Mouse (Mus musculus) WW6 (cell line): ENCODE measurements at regions not wholly inside any gene's neighbourhood (a gene's known extent, or its start where the extent isn't known, plus 50 kb on each side); places are given as distances from the start of the nearest gene placed in this dataset.
A peak's percentile ranks its signal among the peaks of the same experiment; 100 is the strongest.
"Not testable (repeated sequence)": the region's sequence is repeated elsewhere in the genome, so short reads cannot be mapped to it uniquely, and the experiment has no call there.

ENCODE experiments used
- DNase-seq: peaks from one replicate; pipeline ENCODE4 v3.0.0-alpha.2; 2013; ENCODE audit warnings: low read depth, low spot score

DNA sequence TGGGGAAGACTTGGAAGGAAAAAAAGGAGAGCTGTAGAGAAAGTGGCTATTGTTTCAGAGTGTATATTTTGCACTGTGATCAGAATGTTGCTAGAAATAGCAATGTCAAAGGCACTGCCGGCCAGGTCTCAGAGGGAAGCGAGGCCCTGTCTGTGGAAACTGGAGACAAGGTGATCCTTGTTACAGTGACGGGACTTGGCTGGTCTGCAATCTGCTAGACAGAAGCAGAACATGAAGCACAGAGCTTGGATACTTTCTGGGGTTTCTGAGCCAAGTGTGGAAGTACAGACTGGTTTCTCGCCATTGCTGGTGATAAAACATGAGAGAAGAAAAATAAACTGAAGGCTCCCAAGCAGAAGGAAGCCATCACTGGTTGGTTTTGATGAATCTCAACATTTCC is 198.3 kb upstream of the Slc7a14 start:
- DNase-seq: no peak

DNA sequence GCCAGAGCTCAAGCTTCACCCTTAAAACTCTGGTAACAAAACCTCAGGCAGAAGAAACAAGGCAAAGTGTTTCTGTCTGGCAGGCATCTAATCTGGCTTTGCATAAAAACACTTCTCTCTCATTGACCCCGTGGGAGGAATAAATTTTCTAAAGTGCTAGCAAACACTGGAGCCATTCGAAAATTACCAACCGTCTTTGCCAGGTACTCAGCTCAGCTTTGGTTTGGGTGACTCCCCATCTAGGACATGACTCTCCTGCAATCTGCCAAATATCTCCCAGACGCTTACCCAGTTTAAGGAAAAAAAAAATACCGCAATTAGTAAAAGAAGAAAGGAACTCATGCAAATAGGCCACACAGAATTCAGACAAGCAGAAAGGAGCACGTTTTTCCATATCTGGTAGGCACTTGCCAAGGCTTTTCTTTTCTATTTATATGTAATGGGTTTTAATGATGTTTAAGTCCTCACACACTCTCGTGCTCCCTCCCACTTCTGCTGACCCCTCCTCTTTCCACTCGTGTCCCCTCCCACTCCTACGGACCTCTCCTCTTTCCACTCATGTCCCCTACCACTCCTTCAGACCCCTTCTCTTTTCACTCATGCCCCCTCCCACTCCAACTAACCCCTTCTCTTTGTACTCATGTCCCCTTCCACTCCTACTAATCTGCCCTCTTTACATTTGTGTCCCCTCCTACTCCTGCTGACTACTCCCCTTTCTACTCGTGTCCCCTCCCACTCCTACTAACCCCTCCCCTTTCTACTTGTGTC is 189.2 kb upstream of the Slc7a14 start:
- DNase-seq: no peak

DNA sequence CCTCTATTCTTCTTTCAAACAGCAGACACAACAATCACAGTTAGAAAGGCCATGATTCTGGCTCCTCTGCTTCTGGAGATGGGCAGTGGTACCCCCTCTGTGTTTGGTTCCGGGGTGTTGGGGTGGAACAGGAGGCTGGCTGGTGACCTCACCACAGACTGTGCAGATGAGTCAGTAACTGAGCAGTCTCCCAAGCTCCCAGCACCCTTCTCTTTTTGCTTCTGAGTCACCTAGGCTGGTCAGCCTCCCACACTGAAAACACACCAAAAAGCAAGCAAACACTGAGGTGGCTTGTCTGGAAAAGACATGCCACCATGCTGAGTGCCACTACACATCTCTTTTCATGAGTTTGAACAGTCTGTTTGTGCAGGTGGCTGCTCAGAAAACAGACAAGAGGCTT is 185.1 kb upstream of the Slc7a14 start:
- no peak for DNase-seq

DNA sequence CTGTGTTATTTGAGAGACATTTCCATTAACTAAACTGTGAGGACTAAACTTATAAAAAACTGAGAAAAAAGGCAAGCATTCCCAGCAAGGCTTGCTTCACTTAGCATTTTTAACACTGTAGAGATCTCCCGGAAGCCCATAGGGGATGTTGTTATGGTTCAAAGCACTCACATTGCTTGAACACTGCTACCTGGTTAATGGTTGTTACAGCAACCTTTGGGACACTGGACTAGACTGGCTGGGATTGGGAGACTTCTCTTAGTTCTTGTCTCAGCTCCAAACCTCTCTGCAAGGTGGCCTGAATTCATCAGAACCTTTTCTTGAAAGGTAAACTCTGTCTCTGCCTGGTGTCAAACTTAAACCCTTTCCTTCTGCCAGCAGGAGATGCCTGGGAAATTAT is 184.5 kb upstream of the Slc7a14 start:
- no peak for DNase-seq

DNA sequence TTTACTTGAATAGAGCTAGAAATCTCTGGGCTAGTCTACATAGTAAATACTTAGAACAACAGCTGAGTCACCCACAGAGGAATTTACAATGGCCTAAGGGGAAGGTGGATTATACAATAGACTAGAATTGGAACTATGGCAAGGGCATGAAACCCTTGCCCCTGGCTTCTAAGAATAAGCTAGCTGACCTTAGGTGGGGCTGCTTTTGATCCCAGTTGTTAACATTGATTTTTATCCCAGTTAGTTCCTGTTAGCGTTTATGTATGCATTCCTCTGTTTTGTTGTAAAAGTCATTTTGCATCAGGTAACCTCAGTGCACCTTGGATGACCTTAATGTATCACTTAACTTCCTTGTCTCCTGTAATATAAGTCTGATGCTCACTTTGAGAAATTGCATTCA is 181.6 kb upstream of the Slc7a14 start:
- DNase-seq: not testable (repeated sequence)

DNA sequence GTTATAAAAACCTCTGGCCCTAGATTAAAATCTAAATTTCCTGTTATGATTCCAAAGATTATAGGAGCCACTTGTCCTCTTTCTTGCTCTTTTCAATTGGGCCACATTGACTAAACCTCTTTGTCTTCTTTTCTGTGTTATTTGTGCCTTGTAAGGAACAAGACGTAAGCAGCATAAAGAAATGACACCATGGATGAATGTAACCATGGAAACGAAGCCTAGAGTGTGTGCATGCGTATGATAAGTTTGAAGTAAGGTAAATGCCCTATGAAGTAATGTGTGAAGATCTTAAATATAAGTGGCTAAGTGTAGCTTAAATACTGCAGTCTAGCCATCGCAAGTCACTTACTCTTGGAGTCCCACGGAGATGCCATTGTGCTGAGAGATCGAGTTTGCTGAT is 177.4 kb upstream of the Slc7a14 start:
- no peak for DNase-seq

DNA sequence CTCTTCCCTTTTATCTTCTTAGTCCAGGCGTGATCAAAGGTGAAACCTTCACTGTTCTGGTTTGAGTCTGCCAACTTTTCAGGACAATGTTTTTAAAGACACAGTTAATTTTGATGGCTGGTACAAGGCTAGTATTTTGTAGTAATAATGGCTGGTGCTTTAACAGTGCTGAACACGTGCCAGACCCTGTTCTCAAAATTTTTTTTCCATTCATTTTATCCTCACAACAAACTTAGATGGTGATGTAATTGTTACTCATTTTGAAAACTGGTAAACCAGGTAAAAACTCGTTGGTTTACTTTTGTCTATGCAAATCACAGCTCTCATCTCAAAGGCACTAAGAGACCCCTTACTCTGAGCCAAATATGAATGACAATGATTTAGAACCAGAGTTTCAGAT is 171.8 kb upstream of the Slc7a14 start:
- DNase-seq: no peak

DNA sequence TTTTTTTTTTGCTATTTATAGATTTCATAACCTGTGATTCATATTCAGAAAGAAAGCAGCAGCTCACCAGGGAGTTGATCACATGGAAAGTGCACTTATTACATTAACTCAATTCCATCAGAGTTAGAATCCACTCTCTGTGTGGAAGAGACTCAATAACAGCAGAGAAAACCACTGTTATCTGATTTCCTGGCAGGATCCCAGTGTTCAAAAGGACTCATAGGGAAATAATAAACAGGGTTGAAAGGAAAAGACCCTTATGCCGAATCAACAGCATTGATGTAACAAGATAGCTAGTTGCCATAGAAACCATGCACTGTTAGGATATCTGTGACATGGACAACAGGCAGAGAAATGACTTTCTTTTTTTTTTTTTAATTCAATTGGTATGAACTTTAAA is 157.7 kb upstream of the Slc7a14 start:
- no peak for DNase-seq

DNA sequence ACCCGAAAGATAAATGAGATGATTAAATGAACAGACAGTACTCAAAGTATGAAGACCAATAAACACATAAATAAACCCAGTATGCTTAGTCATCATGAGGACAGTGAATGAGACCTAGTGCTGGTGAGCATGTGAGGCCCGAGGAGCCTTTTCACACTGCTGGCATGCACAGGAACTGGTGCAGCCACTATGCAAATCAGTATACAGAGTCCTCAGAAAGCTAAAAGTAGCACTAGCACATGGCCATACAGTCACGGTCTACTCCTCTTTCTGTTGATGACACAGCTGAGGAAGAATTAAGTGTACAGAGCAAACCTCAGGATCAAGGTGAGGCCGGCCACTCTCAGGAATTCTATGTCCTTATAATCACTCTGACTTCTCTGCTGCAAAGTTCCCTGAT is 154.1 kb upstream of the Slc7a14 start:
- DNase-seq: no peak

DNA sequence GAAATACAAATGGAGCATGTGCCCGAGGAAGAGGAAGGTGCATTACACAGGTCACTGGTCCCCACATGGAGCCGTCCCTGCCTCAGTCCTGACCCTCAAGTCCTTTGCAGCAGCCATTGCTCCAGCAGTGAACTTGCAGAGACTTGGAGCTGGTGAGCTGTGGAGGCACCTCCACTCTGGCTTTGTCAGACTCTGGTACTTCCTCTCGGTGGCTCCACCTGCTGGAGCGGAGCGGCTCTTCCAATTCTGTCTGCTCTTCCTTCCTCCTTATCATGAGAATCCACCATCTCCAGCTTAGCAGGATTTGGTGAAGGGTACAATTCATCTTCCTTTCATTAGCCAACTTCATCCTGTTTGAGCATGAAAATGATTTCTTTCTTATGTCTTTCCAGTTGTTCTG is 149.3 kb upstream of the Slc7a14 start:
- DNase-seq: peak; percentile 18

DNA sequence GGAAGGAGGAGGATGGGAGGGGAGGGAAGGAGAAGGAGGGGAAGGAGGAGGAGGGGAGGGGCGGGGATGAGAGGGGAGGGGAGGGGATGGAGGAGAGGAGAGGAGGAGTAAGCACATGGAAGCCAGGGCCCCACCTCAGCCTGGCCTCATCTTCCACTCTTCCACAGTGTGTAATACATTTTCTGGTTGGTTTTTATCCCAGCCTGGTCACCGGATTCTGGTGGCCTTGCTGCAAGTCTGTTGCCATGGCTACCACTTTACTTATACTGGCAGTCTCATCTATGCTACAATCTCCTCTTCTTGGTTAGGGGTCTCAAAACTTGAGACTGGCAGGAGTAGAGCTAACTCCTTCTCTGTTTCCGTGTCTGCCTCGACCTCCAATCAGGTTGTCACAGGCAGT is 147.8 kb upstream of the Slc7a14 start:
- no peak for DNase-seq

DNA sequence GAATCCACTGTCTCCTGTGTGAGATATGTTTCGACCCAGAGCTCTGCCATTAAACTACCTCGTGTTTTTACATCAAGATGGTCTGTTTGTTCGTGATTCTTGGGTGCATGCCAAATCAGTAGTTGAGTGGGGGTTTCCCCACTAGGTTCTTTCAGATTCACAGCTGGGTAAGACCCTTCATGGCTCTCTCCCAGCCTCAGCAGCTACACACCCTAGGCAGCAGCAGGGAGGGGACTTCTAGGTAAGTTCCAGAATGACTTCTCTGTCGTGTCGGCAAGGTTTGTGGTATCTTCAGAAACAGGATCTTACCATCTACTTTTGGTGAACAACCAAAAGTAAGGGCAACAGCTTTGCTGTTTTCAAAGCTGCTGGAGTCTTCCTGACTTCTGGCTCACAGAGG is 144.9 kb upstream of the Slc7a14 start:
- no peak for DNase-seq

DNA sequence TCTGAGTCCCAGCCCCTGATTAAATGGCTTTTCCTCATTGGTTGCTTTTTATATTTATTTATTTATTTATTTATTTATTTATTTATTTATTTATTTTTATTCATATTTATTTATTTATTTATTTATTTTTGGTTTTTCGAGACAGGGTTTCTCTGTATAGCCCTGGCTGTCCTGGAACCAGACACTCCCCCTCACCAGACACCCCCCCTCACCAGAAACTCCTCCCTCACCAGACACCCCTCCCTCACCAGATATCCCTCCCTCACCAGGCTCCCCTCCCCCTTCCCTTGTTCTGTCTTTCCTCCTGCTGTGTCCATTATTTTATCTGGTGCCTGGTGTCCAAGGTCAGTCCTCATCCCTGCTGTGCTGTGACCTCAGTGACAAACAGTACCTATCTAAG is 134.7 kb upstream of the Slc7a14 start:
- DNase-seq: no peak

DNA sequence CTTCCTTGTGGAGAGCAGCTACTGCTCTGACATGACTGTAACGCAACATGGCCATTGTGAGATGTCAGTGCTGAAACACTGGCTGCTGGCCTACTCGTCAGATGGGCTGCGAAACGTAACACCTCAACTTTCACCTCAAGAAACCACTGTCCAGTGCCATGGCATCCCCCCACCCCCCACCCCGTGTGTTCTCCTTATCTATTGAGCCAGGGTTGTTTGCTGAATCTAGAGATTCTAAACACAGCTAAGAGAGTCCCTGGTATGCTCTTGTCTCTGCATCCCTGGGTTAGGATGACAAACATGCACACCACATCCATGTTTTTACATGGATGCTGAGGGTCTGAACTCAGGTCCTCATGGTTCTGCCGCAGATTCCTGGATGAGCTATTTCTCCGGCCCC is 134.1 kb upstream of the Slc7a14 start:
- no peak for DNase-seq

DNA sequence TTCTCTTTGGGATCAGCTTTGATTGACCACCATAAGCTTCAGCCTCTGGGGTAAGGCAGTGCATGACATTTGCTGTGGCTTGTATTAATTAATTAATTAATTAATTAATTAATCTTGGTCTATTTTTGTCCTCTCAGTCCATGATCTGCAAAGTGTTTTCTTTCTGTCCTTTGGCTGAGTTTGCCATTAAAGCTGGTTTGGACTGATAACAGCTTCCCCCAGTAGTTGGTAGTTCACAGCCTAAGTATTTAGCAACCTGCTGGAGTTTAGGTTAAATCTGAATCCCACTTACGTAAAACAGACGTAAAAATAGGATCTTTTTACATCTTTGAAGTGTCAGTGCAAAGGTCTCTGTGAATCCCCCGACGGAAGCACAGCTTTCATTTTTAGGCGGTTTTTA is 133.7 kb upstream of the Slc7a14 start:
- DNase-seq: no peak

DNA sequence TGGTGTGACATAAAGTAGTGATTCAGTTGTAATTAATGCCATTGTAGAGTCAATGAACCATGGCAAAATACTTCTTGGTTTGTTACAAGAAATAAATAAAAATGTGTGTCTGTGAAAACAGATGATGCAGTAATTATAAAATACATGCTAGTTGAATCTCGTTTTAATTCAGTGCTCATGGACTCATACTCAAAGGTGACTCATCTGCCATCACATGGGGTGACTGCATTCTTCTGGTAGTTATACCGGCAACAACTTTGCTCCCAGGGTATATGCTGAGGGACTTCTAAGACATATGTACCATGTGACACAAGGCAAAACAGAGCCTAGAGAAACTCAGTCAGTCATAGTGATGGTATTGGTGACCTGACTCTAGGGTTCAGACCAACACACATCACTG is 130.1 kb upstream of the Slc7a14 start:
- DNase-seq: no peak

DNA sequence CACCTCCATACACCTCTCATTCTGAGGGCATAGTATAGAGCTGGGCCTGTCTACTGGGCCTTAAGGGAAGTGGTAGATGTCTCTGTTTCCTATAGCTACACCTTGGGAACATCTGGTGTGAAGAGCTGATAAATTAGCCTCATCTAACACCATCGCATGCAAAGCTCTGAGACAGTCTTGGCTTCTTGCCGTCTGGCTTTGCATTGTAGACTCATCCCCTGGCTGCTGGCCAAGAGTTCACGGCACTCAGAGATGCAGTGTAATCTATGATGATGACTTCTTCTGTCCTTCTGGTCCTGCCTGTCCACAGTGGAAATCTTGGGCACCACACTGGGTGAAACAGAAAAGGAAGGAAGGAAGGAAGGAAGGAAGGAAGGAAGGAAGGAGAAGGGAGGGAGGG is 127.8 kb upstream of the Slc7a14 start:
- no peak for DNase-seq

DNA sequence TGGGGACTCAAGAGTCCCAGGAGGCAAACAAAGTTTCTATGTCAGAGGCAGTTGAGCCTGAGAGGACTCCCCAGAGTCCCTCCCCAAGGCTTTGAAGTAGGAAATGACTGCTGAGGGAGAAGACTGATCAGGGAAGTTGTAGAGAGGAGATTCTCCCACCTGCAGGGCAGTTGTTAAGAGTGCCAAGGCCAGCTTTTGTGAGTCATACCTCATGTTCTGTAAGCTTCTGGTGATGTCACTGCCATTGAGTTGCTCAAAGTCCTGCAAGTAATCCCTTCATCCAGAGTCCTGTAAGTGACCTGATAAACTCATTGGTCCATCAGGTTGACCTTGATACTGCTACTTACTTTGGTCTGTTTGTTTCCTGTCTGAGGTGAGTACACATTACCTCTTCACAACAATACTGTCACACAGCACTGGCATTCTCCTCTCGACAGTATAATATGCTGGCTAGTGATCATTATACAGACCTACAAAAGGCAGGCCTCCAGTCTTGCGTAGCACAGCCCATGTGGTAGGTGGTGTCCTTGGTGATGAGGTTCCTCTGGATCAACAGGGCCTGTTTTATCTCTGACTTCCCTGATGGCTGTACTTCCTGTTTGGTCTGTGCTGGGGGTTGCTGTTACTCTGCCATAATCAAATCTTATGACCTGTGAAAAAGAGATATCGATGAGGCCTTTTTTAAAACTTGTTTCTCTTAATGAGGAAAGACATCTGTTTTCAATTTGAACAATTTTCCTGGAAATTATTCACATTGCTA is 125.2 kb upstream of the Slc7a14 start:
- DNase-seq: no peak

DNA sequence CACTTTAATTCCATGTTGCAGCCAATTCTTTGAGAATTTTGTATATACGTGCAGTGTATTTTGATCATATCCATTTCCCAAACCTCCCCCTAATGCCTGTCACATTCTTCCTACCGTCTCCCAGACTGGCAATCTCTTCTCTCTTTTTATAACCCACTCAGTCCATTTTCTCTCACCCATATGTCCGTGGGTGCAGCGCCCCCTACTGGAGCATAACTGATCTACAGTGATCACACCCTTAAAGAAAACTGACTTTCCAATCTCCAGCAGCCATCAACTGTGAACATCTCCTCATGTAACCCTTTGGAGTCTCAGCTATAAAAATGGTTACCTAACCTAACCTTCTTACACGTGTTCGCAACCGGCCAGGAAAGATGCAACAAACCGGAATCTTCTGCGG is 123.0 kb upstream of the Slc7a14 start:
- no peak for DNase-seq

DNA sequence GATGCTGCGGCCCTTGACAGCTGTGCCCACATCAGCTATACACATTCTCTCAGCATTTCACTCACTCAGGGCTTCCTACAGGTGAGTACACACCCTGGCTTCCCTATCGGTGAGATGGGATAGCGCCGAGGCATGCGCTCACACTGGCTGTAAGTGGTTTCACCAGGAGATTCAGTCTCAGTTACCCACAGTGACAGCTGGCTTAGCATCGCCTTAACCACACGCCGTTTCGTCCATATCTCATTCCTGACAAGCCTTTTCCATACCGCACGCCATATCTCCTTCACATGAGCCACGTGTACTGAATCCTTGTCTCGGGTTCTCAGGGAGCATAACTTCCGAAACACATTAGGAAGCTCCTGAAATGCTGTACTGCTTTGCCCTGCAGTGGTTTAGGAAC is 113.3 kb upstream of the Slc7a14 start:
- no peak for DNase-seq

DNA sequence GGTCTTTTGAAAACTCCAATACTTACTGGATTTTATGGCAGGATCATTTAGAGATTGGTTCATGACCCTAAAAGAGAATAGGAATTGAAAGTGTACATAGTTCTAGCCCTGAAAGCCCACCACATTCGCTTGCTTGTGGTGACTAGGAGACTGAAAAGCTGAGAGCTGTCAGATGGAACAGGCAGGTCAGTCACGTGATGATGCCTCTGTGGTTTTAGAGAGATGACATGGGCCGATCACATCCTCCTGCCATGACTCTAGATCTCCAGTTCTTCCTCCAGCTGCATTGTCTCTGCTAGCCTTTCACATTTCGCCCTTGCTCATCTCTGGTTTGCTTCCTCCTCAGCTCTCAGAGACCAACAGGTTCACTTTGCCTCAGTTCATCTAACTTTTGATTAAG is 98.6 kb upstream of the Slc7a14 start:
- no peak for DNase-seq

DNA sequence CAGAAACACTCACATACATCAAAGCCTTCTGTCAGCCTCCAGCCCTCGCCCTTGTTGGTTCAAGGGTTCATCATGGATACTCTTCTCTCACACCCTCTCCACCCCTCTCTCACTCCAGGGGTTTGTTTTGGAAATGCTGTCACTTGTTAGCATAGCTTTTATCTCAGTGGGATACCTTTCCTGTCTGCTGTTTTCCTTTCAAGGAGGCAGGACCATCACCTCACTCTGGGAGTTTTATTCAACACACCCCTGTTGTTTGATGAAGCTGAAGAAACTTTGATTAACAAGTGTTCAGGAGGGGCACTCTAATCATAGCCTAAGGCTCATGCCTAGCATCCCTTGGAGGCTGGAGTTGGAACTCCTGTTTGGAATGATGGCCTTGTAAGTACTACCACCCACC is 95.7 kb upstream of the Slc7a14 start:
- peak; percentile 61 for DNase-seq

DNA sequence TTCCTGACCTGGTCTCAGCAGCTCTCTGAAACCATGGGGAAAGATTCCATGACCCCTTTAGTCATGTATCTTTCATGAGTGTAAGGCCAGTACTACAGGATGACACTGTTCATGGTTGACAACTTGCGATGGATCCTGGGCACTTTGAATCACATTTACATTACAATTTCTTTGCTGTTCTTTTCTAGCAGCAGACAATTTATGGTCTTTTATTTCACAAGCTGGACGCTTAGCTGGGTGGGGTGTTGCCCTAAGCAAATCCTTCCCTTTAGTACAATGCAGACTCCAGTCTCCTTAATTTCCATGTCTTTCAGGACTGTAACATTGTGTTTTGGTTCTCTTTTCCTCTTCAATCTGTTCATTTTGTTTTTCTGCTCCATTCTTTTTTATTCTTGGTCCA is 89.0 kb upstream of the Slc7a14 start:
- no peak for DNase-seq
